Mouse (Mus musculus): ENCODE results near the gene Olfr186. TPM values are rescaled to one million over a fixed set of nuclear protein-coding genes. Genes with fewer than 3 reads are reported as not detected.
"Not testable (repeated sequence)": the region's sequence is repeated elsewhere in the genome, so short reads cannot be mapped to it uniquely, and the experiment has no call there.

Gene Olfr186
- not detected in 2 replicates for polyA plus RNA-seq (2015; fragmentation: Nextera tagmentation; extraction: Ambion mirVana)

DNA sequence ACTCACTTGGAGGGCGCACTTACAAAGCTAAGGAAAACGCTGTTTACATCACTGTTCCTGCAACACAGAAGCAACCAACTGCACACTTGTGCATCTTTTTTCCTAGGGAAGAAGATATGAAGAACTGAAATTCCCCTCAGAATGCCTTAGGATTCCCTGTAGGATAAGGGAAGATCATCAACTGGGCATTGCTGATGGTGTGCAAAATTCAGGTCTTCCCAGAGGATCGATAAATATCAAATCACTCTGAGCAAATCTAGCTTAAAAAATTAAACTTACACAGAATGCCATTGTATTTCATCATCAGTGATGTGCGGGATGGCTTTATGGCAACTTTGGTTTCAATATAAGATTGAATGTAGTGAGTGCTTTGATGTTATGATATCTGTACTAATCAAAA is at the start of gene Olfr186:
Gene Olfr186, minus strand, starts transcription at position 101 of the 400 bp plus-strand sequence.
- no peak within 1 kb of the TSS for H3K4me3 ChIP-seq
- no peak within 1 kb of the TSS for H3K27ac ChIP-seq
- no peaks in the 10 kb centered on the region for H3K36me3 ChIP-seq (replicated peaks)
- ATAC-seq (replicated peaks): no peak
- no peaks in the 10 kb centered on the region for H3K4me1 ChIP-seq
- H3K4me2 ChIP-seq: no peak within 1 kb of the TSS
- 94% methylated on average over 4 of the region's 4 CpGs for WGBS
- H3K9me3 ChIP-seq: no peaks in the 10 kb centered on the region
- H3K27me3 ChIP-seq (replicated peaks): no peaks in the 10 kb centered on the region
- H3K9ac ChIP-seq: no peak within 1 kb of the TSS

DNA sequence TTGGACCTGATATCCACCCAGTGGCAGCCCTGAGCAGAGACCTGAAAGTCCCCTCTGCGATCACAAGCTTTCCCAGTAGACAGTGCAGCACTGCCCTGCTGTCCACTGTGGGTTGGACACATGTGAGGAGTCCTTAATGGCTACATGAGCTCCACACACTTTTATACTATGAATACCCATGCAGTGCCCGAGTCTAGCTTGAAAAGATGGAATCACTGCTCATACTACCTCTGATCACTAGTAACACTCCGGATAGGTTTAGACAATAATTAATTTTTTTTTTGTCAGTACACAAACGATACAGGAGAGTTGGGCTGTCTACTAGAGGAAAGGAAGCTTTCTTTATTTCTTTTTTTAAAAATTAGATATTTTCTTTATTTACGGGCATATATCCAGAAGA is 47.8 kb upstream of the Olfr186 start, which contains the start of gene Olfr190:
Gene Olfr190, minus strand, starts transcription at position 101 of the 400 bp plus-strand sequence.
- no peak within 1 kb of the TSS for H3K4me2 ChIP-seq
- WGBS: 89% methylated on average over 5 of the region's 5 CpGs

DNA sequence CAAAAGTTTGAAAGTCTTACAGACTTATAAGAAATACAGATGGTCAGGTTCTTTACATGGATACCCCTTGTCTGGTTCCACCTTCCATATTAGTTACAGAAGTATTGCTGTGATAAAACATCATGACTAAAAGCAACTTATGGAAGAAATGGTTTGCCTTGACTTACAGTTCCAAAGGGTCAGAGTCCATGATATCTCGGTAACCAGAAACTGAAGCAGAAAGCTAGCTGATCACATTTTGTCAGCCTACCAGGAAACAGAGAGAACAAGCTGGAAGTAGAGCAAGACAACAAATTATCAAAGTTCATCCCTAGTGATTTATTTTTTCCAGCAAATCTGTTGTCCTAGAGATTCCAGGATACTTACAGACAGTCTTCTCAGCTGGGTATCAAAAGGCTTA is 43.4 kb upstream of the Olfr186 start:
- Histone ChIP-seq H3K4me2 (no peak overlapping the region), H3K27ac (no peak overlapping the region), H3K9me3 (no peaks in the 10 kb centered on the region), H3K9ac (no peak overlapping the region), H3K4me3 (no peak overlapping the region), H3K36me3 (replicated peaks) (no peaks in the 10 kb centered on the region), H3K27me3 (replicated peaks) (no peaks in the 10 kb centered on the region), H3K4me1 (no peaks in the 10 kb centered on the region)
- WGBS: 84% methylated on average over 1 of the region's 1 CpGs
- ATAC-seq (replicated peaks): no peak

More for the DNA sequence above, 47.8 kb upstream of the Olfr186 start, which contains the start of gene Olfr190:
- Histone ChIP-seq H3K36me3 (replicated peaks) (no peaks in the 10 kb centered on the region), H3K4me3 (no peak within 1 kb of the TSS), H3K9ac (no peak within 1 kb of the TSS), H3K27me3 (replicated peaks) (no peaks in the 10 kb centered on the region), H3K4me1 (no peaks in the 10 kb centered on the region), H3K27ac (no peak within 1 kb of the TSS), H3K9me3 (no peaks in the 10 kb centered on the region)
- no peak for ATAC-seq (replicated peaks)

DNA sequence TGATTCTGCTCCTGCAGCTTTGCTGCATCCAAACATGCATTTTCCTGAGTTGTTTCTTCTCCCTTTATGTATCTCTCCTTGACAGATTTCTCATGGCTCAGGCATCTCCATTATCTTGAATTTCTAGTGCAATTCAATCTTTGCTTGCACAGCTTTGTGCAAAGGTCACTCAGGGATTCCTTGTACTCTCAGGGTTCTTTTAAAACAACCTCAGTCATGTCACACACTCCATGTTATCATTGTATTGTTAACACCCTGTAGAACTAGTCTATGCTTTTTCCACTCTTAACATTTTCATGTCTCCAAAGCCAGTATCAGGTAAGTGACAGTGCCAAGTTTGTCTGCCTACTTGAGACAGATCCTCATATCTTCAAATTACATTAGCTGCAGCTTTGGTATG is 41.7 kb upstream of the Olfr186 start:
- H3K27ac ChIP-seq: no peak overlapping the region
- H3K9ac ChIP-seq: no peak overlapping the region
- ATAC-seq (replicated peaks): no peak
- no peaks in the 10 kb centered on the region for H3K4me1 ChIP-seq
- no peaks in the 10 kb centered on the region for H3K27me3 ChIP-seq (replicated peaks)
- no peaks in the 10 kb centered on the region for H3K9me3 ChIP-seq
- no peak overlapping the region for H3K4me3 ChIP-seq
- H3K36me3 ChIP-seq (replicated peaks): no peaks in the 10 kb centered on the region
- H3K4me2 ChIP-seq: no peak overlapping the region

DNA sequence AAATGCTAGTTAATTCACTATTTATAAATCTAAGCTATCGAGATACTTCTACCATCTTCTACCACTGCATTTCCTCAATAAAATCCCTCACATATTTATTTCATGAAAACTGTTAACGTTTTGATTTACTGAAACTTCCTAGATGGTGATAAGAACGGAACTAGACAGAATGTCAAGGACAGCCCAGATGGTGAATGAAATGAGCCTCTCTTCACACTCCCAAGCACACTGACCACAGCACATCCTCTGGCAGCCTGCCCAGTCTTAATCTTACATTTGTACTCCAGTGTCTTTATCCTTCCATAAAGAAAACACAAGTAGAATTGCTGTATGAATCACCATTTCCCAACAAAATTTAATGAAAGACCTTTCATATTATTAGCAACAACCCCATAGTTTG is 32.3 kb upstream of the Olfr186 start:
- not testable (repeated sequence) for H3K36me3 ChIP-seq (replicated peaks); H3K9me3 ChIP-seq; H3K9ac ChIP-seq; H3K4me1 ChIP-seq; H3K4me3 ChIP-seq; H3K27me3 ChIP-seq (replicated peaks); ATAC-seq (replicated peaks); H3K4me2 ChIP-seq; H3K27ac ChIP-seq
- 78% methylated on average over 3 of the region's 3 CpGs for WGBS

DNA sequence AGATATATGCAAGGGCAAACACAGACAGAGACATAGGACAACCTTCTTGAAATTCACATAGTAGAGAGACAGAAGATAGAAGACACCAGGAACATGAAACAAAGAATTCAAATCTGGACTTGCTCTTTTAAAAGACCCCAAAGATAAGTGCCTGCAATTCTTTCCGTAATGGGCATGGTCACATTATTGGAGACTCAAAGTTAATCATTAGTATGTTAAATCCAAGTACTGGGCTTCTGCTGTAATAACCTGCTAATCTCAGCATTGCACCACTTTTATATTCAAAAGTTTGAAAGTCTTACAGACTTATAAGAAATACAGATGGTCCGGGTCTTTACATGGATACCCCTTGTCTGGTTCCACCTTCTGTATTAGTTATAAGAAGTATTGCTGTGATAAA is 19.2 kb upstream of the Olfr186 start:
- not testable (repeated sequence) for H3K4me3 ChIP-seq; H3K9me3 ChIP-seq; H3K4me2 ChIP-seq; H3K4me1 ChIP-seq; ATAC-seq (replicated peaks); H3K27ac ChIP-seq; H3K27me3 ChIP-seq (replicated peaks); H3K36me3 ChIP-seq (replicated peaks); H3K9ac ChIP-seq
- WGBS: 97% methylated on average over 2 of the region's 2 CpGs

DNA sequence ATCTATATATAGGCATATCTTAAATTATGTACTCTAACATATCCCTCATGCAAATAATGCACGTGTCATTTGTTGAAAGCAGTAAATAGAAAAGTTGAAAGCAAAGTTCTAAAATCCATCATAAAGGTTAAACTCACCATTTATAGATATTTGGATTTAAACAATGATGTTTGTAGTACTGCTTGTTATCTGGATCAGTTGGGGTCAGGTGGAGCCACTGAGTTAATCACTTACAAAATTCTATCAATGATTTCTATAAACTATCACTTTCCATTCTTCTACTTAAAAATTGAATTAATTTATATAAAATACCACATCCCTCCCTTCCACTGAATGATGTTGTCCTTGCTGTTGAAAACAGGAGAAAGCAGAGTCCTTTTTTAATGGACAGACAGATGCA is 18.8 kb upstream of the Olfr186 start:
- H3K4me1 ChIP-seq: no peaks in the 10 kb centered on the region
- no peak overlapping the region for H3K27ac ChIP-seq
- WGBS: 80% methylated on average over 1 of the region's 1 CpGs
- H3K27me3 ChIP-seq (replicated peaks): no peaks in the 10 kb centered on the region
- no peak overlapping the region for H3K4me3 ChIP-seq
- no peaks in the 10 kb centered on the region for H3K9me3 ChIP-seq
- no peak for ATAC-seq (replicated peaks)
- H3K4me2 ChIP-seq: no peak overlapping the region
- H3K36me3 ChIP-seq (replicated peaks): no peaks in the 10 kb centered on the region
- H3K9ac ChIP-seq: no peak overlapping the region

DNA sequence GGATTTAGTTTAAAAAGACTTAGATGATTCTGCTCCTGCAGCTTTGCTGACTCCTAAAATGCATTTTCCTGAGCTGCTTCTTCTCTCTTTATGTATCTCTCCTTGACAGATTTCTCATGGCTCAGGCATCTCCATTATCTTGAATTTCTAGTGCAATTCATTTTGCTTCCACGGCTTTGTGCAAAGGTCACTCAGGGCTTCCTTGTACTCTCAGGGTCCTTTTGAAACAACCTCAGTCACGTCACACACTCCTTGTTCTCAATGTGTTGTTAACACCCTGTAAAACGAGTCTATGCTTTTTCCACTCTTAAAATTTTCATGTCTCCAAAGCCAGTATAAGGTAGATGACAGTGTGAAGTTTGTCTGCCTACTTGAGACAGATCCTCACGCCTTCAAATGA is 17.5 kb upstream of the Olfr186 start:
- ATAC-seq (replicated peaks): no peak
- H3K27me3 ChIP-seq (replicated peaks): no peaks in the 10 kb centered on the region
- H3K27ac ChIP-seq: no peak overlapping the region
- H3K9ac ChIP-seq: no peak overlapping the region
- no peaks in the 10 kb centered on the region for H3K9me3 ChIP-seq
- WGBS: 68% methylated on average over 4 of the region's 4 CpGs
- no peak overlapping the region for H3K4me3 ChIP-seq
- H3K4me1 ChIP-seq: no peaks in the 10 kb centered on the region
- no peak overlapping the region for H3K4me2 ChIP-seq
- no peaks in the 10 kb centered on the region for H3K36me3 ChIP-seq (replicated peaks)

DNA sequence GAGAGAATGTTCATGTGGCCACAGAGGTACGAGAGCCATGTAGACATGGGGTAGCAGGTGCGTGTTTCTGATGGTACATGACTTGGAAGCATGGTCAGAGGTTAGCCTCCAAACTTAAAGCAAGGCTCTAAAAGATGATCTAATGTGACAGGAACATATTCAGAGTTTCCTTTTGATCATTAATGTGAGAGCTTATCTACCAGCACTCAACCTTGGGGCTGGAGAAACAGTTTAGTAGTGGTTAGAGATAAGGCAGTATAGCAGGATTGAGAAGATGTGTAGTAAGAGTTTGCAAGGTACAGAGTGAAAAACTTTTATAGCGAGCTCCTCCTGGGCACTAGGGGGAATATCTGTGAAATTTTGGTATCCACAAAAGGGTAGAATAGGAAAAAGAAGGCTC is 15.7 kb upstream of the Olfr186 start:
- Histone ChIP-seq H3K27ac (no peak overlapping the region), H3K4me3 (no peak overlapping the region), H3K4me2 (no peak overlapping the region), H3K36me3 (replicated peaks) (no peaks in the 10 kb centered on the region), H3K4me1 (no peaks in the 10 kb centered on the region), H3K9ac (no peak overlapping the region), H3K9me3 (no peaks in the 10 kb centered on the region), H3K27me3 (replicated peaks) (no peaks in the 10 kb centered on the region)
- 79% methylated on average over 3 of the region's 3 CpGs for WGBS
- ATAC-seq (replicated peaks): no peak

DNA sequence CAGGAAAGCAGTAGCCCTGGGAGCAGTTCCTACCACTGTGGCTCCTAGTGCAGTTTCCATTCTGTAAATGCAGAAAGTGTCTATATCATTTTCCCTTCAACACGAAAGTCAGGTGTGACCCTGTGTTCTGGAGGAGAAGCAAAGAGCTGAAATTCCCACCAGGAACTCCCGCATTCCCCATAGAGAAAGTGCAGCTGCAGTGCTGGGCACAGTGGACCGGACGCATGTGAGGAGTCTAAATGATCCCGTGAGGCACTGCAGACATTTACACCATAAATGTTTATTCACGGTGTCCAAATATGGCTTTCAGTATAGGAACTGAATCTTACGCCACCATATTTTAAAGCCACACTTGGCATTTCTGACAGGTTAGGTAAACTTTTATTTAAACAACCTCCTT is 9.6 kb upstream of the Olfr186 start, which contains the start of gene Olfr187:
Gene Olfr187, minus strand, starts transcription at position 58 of the 400 bp plus-strand sequence.
- H3K36me3 ChIP-seq (replicated peaks): no peaks in the 10 kb centered on the region
- no peaks in the 10 kb centered on the region for H3K9me3 ChIP-seq
- 90% methylated on average over 7 of the region's 7 CpGs for WGBS
- no peaks in the 10 kb centered on the region for H3K27me3 ChIP-seq (replicated peaks)
- H3K27ac ChIP-seq: no peak within 1 kb of the TSS
- H3K4me2 ChIP-seq: no peak within 1 kb of the TSS
- H3K9ac ChIP-seq: no peak within 1 kb of the TSS
- H3K4me1 ChIP-seq: no peaks in the 10 kb centered on the region
- no peak within 1 kb of the TSS for H3K4me3 ChIP-seq
- ATAC-seq (replicated peaks): no peak

DNA sequence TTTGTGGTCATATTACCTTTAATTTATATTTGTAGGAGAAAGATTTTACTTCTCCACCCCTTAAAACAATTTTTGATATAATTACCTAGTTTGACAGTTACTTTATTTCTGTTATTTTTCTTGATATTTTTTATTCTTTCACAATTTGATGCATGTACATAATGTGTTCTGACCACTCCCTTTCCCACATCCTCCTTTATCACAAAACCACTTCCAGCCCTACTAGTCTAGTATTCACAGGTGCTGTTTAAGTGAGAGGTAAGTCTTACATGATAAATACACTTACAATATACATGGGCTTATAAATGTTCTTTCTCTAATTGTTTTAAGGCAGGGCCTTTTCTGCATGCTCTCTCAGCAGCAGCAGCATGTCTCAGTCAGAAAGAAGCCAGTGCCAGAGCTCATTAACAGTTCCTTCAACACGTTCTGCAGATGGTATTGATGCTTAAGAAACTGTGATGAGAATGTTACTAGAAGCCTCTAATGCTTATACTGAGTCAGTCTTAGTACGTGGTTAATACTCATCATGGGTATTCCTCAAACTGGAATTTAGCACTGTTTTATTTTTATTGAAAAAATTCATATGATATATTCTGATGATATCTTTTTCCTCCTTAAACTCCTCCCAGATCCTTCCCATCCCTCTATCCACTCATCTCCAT is 16.6 kb downstream of the Olfr186 start:
- 70% methylated on average over 2 of the region's 2 CpGs for WGBS
- H3K4me2 ChIP-seq: no peak overlapping the region
- H3K9ac ChIP-seq: no peak overlapping the region
- H3K9me3 ChIP-seq: no peaks in the 10 kb centered on the region
- H3K36me3 ChIP-seq (replicated peaks): no peaks in the 10 kb centered on the region
- no peak overlapping the region for H3K27ac ChIP-seq
- H3K4me1 ChIP-seq: no peaks in the 10 kb centered on the region
- H3K4me3 ChIP-seq: no peak overlapping the region
- H3K27me3 ChIP-seq (replicated peaks): no peaks in the 10 kb centered on the region
- ATAC-seq (replicated peaks): no peak

DNA sequence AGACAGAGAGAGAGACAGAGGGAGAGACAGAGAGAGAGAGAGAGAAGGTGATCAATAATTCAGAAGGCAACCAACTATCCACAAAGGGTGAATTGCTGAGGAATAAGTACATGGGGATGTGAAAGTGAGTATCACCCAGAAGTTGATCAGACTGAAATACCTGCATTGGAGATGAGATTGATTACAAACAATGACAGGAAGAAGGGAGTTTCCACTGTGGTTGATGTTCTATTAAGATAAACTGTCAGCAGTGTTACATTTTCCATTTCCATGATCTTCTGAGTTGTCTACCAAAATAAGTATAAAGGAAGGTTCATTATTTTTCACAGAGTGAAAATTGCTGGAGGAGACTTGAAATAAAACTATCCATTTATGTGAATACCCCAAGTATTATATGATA is 22.9 kb downstream of the Olfr186 start:
- Histone ChIP-seq H3K27ac (no peak overlapping the region), H3K4me1 (no peaks in the 10 kb centered on the region), H3K4me2 (no peak overlapping the region), H3K36me3 (replicated peaks) (no peaks in the 10 kb centered on the region), H3K9me3 (no peaks in the 10 kb centered on the region), H3K4me3 (no peak overlapping the region), H3K27me3 (replicated peaks) (no peaks in the 10 kb centered on the region), H3K9ac (no peak overlapping the region)
- ATAC-seq (replicated peaks): no peak

DNA sequence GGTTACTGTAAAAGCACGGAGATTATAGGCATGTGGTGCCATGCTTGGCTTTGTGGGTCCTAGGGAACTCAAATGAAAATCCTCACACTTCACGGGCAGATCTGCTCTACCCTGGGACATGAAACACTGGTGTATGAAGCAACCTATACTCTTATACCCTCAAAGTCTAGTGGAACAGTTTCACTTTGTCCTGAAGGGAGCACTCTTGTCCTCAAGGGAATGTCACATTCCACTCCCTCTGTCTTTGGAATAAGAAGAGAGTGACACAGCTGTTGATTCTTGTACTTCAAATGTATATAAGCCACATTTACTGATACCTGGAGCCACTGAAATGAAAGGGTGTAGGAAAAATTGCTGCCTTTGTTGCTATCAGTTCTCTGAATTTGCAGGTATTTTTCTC is 35.0 kb downstream of the Olfr186 start, which contains the start of gene Olfr183:
Gene Olfr183, plus strand, starts transcription at position 301 of the 400 bp plus-strand sequence.
- Histone ChIP-seq H3K27ac (no peak within 1 kb of the TSS), H3K4me3 (no peak within 1 kb of the TSS), H3K4me1 (no peaks in the 10 kb centered on the region), H3K36me3 (replicated peaks) (no peaks in the 10 kb centered on the region), H3K9me3 (no peaks in the 10 kb centered on the region), H3K9ac (no peak within 1 kb of the TSS), H3K4me2 (no peak within 1 kb of the TSS), H3K27me3 (replicated peaks) (no peaks in the 10 kb centered on the region)
- 86% methylated on average over 2 of the region's 2 CpGs for WGBS
- ATAC-seq (replicated peaks): no peak

Data from midbrain, embryonic 15.5 days (tissue).